Mouse (Mus musculus) G1E (cell line): ENCODE measurements around the gene Cd44. TPM values are rescaled to one million over a fixed set of nuclear protein-coding genes. Genes with fewer than 3 reads are reported as not detected.

Source experiments
- ATAC-seq: 2 replicates; pipeline ENCODE4 v1.8.0; 2016; ENCODE audit warnings: mild to moderate bottlenecking; ENCODE audit not compliant: insufficient number of reproducible peaks, poor library complexity, low FRiP score, severe bottlenecking; ENCODE audit errors: extremely low read depth
- DNase-seq: peaks from one replicate; pipeline ENCODE4 v3.0.0; 2012; ENCODE audit warnings: low spot score
- H3K27me3 ChIP-seq: 2 replicates; pipeline ENCODE4 v1.6.1; 2012; ENCODE audit warnings: mild to moderate bottlenecking, low read length, inconsistent platforms; ENCODE audit not compliant: insufficient read depth
- H3K36me3 ChIP-seq: replicated peaks from 2 replicates; pipeline ENCODE3; 2012; ENCODE audit warnings: mild to moderate bottlenecking, inconsistent platforms
- H3K4me1 ChIP-seq: 2 replicates; pipeline ENCODE4 v1.6.1; 2012; ENCODE audit warnings: low read depth, low read length, inconsistent platforms, mixed read lengths; ENCODE audit not compliant: insufficient read depth
- H3K4me3 ChIP-seq: 2 replicates; pipeline ENCODE4 v1.5.1; 2012; ENCODE audit warnings: low read depth, mild to moderate bottlenecking, inconsistent platforms, low read length, moderate library complexity, mixed read lengths
- H3K9me3 ChIP-seq: replicated peaks from 2 replicates; pipeline ENCODE4 v1.6.1; 2012; ENCODE audit warnings: inconsistent platforms
- CTCF ChIP-seq: IDR thresholded peaks from 2 replicates; pipeline ENCODE4 v1.5.1; 2012; ENCODE audit warnings: low read depth, low read length, inconsistent platforms, mixed read lengths
- GATA1 ChIP-seq: IDR thresholded peaks from 2 replicates; pipeline ENCODE4 v1.6.1; 2012; ENCODE audit warnings: borderline replicate concordance, low read length, inconsistent platforms, mixed read lengths
- GATA2 ChIP-seq: IDR thresholded peaks from 2 replicates; pipeline ENCODE4 v1.6.1; 2012; ENCODE audit warnings: low read depth, low read length, inconsistent platforms, borderline replicate concordance
- POLR2AphosphoS5 ChIP-seq: IDR thresholded peaks from 2 replicates; pipeline ENCODE4 v1.6.1; 2012; ENCODE audit warnings: low read depth, low read length, inconsistent platforms; ENCODE audit not compliant: insufficient replicate concordance
- TAL1 ChIP-seq: conservative IDR thresholded peaks from 2 replicates; pipeline ENCODE4 v1.6.1; 2012; ENCODE audit warnings: low read depth, low read length, inconsistent platforms, mixed read lengths
- polyA plus RNA-seq: library from polyadenylated mRNA; stranded (reverse); fragments of >175 nt; gene quantifications from 2 replicates; pipeline ENCODE4 v1.2.3, GENCODE M21; 2012
- total RNA-seq, 2 experiments: library from RNA; stranded (forward) in 1 of 2; stranded (reverse) in 1 of 2; fragments of 200-1000 nt in 1 of 2; fragments of >200 nt in 1 of 2; fragmentation: Nextera tagmentation in 1 of 2; gene quantifications; 2 replicates each; pipeline ENCODE4 v1.2.3; 2014 to 2017

The Cd44 gene
- total and polyA plus RNA-seq, 3 experiments = 5.5 to 79.2 (median 39.8) TPM

DNA sequence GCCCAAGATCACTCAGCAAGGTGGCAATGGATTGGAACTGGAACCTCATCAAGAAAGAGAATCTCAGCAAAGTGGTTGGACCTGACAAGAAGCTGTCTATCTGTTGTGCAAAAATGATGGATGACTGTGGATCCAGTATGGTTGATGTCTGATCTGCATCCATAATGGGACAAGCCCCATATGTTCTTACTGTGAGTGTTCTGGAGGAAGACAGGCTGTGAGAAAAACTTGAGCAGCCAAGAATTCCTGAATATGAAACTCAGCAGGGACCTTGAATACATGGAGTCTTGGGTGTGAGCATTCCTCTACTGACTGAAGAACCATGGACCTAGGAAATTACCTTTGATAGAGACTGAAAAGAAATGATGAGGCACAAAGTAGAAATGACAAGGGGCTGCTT is 32.3 kb upstream of the Cd44 start:
- Histone ChIP-seq H3K9me3 (no peaks in the 10 kb centered on the region), H3K27me3 (peaks cover 35% of the 10 kb centered on the region), H3K36me3 (no peaks in the 10 kb centered on the region), H3K4me3 (no peak overlapping the region), H3K4me1 (0 out of 2 replicates have a peak, but pooled peaks cover 4% of the 10 kb centered on the region)
- DNase-seq (no peak), ATAC-seq (no peak)
- TF ChIP-seq GATA2 = no peak
- TF ChIP-seq CTCF = no peak
- TF ChIP-seq TAL1 = no peak

DNA sequence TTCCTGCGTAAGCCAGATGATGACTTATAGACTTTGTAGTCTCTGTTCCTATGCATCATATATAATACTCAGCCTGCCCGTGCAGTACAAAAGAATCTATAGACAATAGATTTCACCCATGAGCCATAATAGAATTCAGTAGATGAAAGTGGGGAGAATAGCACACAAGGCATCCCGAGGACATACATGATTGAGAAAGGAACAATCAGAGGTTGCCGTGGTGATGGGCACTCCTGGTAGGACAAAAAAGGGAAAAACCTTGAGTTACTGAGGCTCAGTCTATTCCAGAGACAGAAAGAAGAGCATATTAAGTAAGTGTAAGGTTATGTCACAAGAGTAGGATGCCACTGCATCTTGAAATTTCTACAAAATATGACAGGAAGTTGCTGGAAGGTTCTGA is 31.7 kb upstream of the Cd44 start:
- 0 out of 2 replicates have a peak, but pooled peaks cover 4% of the 10 kb centered on the region for H3K4me1 ChIP-seq
- ATAC-seq (no peak), DNase-seq (no peak)
- H3K27me3 ChIP-seq = peaks cover 37% of the 10 kb centered on the region
- TF ChIP-seq CTCF = no peak
- TF ChIP-seq GATA2 = no peak
- no peak for TF ChIP-seq GATA1
- no peak for TF ChIP-seq TAL1
- no peak for TF ChIP-seq POLR2AphosphoS5
- H3K36me3 ChIP-seq = no peaks in the 10 kb centered on the region
- H3K9me3 ChIP-seq = no peaks in the 10 kb centered on the region
- H3K4me3 ChIP-seq = no peak overlapping the region

DNA sequence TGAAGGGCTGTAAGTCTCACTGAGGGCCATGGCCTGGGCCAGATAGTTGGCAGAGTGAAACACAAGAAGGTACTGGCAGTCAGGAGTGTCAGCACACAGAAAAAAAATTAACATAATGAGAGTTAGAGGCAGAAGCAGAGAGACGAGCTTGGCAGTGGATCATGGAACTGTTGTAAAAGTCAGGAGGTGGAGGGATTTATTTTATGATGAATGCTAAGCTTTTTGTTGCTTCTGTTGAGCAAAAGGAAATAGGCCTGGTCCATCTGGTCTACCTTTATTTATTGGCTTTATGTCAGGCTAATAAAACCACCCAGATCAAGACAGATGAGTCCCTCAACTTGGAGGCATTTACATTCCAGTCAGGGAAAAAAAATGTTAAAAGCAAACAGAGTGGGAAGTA is 31.2 kb upstream of the Cd44 start:
- ATAC-seq (no peak), DNase-seq (no peak)
- H3K9me3 ChIP-seq = no peaks in the 10 kb centered on the region
- H3K27me3 ChIP-seq = peaks cover 42% of the 10 kb centered on the region
- TF ChIP-seq GATA2 (no peak), CTCF (no peak), TAL1 (no peak)
- no peak overlapping the region for H3K4me3 ChIP-seq
- H3K36me3 ChIP-seq = no peaks in the 10 kb centered on the region
- 0 out of 2 replicates have a peak, but pooled peaks cover 4% of the 10 kb centered on the region for H3K4me1 ChIP-seq

DNA sequence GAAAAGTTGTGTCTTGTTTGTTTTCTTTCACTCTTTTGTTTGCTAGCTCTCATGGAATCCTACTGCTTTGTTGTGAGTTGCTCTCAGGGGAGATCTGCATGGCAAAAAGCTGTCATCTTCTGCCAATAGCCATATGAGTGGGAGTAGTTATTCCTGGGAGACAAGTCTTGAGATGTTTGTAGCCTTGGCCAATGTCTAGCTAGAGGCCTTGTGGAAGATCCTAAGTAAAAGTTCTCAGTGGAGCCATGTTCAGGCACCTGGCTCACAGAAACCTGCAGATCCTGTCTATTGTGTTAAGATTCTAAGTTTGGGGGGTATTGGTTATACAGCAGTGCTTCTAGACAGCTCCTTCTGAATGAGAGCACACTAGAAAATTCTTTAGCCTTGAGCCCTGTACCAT is 26.7 kb upstream of the Cd44 start:
- H3K9me3 ChIP-seq = no peaks in the 10 kb centered on the region
- H3K36me3 ChIP-seq = no peaks in the 10 kb centered on the region
- H3K27me3 ChIP-seq = peaks cover 48% of the 10 kb centered on the region
- no peak for TF ChIP-seq CTCF
- TF ChIP-seq TAL1 = no peak
- no peak for TF ChIP-seq POLR2AphosphoS5
- TF ChIP-seq GATA1 = no peak
- TF ChIP-seq GATA2 = no peak
- ATAC-seq (no peak), DNase-seq (no peak)
- H3K4me3 ChIP-seq = no peak overlapping the region
- H3K4me1 ChIP-seq = 0 out of 2 replicates have a peak, but pooled peaks cover 4% of the 10 kb centered on the region

DNA sequence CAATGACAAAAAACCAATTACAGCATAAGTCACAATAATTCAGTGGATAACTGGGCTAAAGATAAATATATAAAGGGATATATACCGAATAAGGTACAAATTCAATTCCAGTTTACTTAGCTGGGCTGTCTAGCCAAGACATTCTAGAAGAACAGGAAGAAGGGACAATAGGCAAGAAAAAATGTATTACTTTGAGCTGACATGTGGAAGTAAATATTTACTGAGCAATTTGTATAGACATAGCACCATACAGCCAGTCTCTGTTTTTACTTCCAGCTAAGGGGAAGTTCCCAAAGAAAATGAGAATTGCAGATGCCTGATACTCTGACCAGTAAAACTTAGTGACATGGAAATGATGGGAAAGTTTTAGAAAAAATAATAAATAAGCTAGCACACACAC is 23.0 kb upstream of the Cd44 start:
- H3K4me1 ChIP-seq = no peaks in the 10 kb centered on the region
- no peak for TF ChIP-seq POLR2AphosphoS5
- no peak for TF ChIP-seq GATA1
- TF ChIP-seq GATA2 = no peak
- no peak for TF ChIP-seq TAL1
- no peak for TF ChIP-seq CTCF
- no peak for ATAC-seq
- H3K27me3 ChIP-seq = peaks cover 63% of the 10 kb centered on the region
- DNase-seq = no peak
- H3K36me3 ChIP-seq = no peaks in the 10 kb centered on the region
- H3K9me3 ChIP-seq = no peaks in the 10 kb centered on the region
- no peak overlapping the region for H3K4me3 ChIP-seq

DNA sequence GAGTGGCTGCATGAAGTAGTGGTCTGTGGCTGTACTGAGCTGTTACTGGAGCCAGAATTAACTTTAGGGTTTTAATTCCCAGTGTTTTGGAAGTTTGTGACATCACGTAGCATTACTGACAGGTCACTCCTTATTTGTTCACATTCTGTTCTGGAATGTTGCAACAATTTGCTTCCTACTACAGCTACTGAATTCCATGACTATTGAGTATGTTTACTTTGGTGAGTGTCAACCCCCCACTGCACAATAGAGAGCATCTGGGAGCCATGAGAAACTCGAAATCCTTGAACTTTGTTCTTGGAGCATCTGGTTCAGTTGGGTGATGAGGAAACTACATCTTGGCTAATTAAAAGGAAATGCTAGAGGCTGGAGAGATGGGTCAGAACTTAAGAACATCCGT is 22.2 kb upstream of the Cd44 start:
- Histone ChIP-seq H3K36me3 (no peaks in the 10 kb centered on the region), H3K27me3 (peaks cover 63% of the 10 kb centered on the region), H3K4me1 (peaks cover 3% of the 10 kb centered on the region), H3K4me3 (no peak overlapping the region), H3K9me3 (no peaks in the 10 kb centered on the region)
- TF ChIP-seq POLR2AphosphoS5 = no peak
- TF ChIP-seq TAL1 = no peak
- no peak for TF ChIP-seq GATA1
- no peak for TF ChIP-seq CTCF
- no peak for TF ChIP-seq GATA2
- no peak for DNase-seq
- no peak for ATAC-seq

DNA sequence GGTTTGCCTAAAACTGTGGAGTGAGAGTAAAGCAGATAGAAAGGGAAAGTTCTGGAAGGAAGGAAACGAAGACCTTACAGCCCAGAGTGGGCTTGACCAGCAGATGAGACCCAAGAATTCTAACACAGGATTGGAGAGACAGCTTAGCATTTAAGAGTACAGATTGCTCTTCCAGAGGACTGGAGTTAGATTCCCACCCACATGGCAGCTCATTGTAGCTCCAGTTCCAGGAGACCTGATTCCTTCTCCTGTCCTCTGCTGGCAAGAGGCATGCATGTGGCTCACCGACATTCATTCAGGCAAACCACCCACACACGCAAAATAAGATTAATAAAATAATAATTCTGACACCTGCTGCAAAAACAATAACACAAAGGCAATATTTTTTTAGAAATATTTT is 20.6 kb upstream of the Cd44 start:
- TF ChIP-seq POLR2AphosphoS5 (no peak), GATA1 (no peak), CTCF (no peak), TAL1 (no peak), GATA2 (no peak)
- Histone ChIP-seq H3K4me3 (no peak overlapping the region), H3K27me3 (peaks cover 50% of the 10 kb centered on the region), H3K9me3 (no peaks in the 10 kb centered on the region), H3K36me3 (no peaks in the 10 kb centered on the region), H3K4me1 (peaks cover 15% of the 10 kb centered on the region)
- ATAC-seq (no peak), DNase-seq (no peak)
